Mouse (Mus musculus): ENCODE measurements at regions not wholly inside any gene's neighbourhood (a gene's known extent, or its start where the extent isn't known, plus 50 kb on each side); places are given as distances from the start of the nearest gene placed in this dataset.

- Histone ChIP-seq H3K4me2 (replicated peaks) (no peak overlapping the region), H3K9ac (replicated peaks) (no peak overlapping the region), H3K36me3 (no peaks in the 10 kb centered on the region), H3K4me3 (replicated peaks) (no peak overlapping the region), H3K27ac (peak overlapping the region; percentile 62), H3K4me1 (replicated peaks) (peaks cover 21% of the 10 kb centered on the region), H3K27me3 (no peaks in the 10 kb centered on the region), H3K9me3 (no peaks in the 10 kb centered on the region; the same call in 1 of the 2 replicates)
- 85% methylated on average over 3 of the region's 3 CpGs for WGBS
- ATAC-seq, result peak; percentile 53; the same call in 1 of the 2 replicates
Observed at GRCm38 (mm10) chr5:148616426-148616825, 63.8 kb upstream of the Ubl3 start.

- H3K4me2 ChIP-seq (replicated peaks), result no peak overlapping the region
- H3K9me3 ChIP-seq, result no peaks in the 10 kb centered on the region; the same call in 1 of the 2 replicates
- H3K4me1 ChIP-seq (replicated peaks), result peaks cover 15% of the 10 kb centered on the region
- 33% methylated on average over 10 of the region's 10 CpGs for WGBS
- no peaks in the 10 kb centered on the region for H3K36me3 ChIP-seq
- no peaks in the 10 kb centered on the region for H3K27me3 ChIP-seq
- no peak overlapping the region for H3K4me3 ChIP-seq (replicated peaks)
- peak overlapping the region; percentile 62 for H3K27ac ChIP-seq
- peak; percentile 88 for ATAC-seq
- no peak overlapping the region for H3K9ac ChIP-seq (replicated peaks)
Observed at GRCm38 (mm10) chr5:148615706-148616366, 63.2 kb upstream of the Ubl3 start.

- H3K27me3 ChIP-seq, result no peaks in the 10 kb centered on the region
- H3K36me3 ChIP-seq, result no peaks in the 10 kb centered on the region
- no peak for ATAC-seq
- H3K4me1 ChIP-seq (replicated peaks), result peaks cover 14% of the 10 kb centered on the region
- H3K9ac ChIP-seq (replicated peaks), result no peak overlapping the region
- H3K27ac ChIP-seq, result no peak overlapping the region
- H3K4me2 ChIP-seq (replicated peaks), result no peak overlapping the region
- 93% methylated on average over 14 of the region's 14 CpGs for WGBS
- H3K4me3 ChIP-seq (replicated peaks), result no peak overlapping the region
- H3K9me3 ChIP-seq, result no peaks in the 10 kb centered on the region; the same call in 1 of the 2 replicates
Observed at GRCm38 (mm10) chr5:148615117-148615516, 62.5 kb upstream of the Ubl3 start.

GRCm38 (mm10) chr5:148611323-148611722, 58.7 kb upstream of the Ubl3 start:
- 70% methylated on average over 5 of the region's 5 CpGs for WGBS
- Histone ChIP-seq H3K36me3 (no peaks in the 10 kb centered on the region), H3K9ac (replicated peaks) (no peak overlapping the region), H3K27me3 (no peaks in the 10 kb centered on the region), H3K9me3 (no peaks in the 10 kb centered on the region), H3K4me2 (replicated peaks) (no peak overlapping the region), H3K27ac (no peak overlapping the region), H3K4me1 (replicated peaks) (peaks cover 30% of the 10 kb centered on the region), H3K4me3 (replicated peaks) (no peak overlapping the region)
- no peak for ATAC-seq

- H3K27ac ChIP-seq, result peak overlapping the region; percentile 35; the same call in 1 of the 2 replicates
- no peak for ATAC-seq
- WGBS, result 67% methylated on average over 9 of the region's 9 CpGs
Observed at GRCm38 (mm10) chr5:148609506-148609880, 56.9 kb upstream of the Ubl3 start.

GRCm38 (mm10) chr5:148608857-148609505, 56.4 kb upstream of the Ubl3 start:
- 76% methylated on average over 13 of the region's 13 CpGs for WGBS
- H3K27ac ChIP-seq, result no peak overlapping the region
- 0 out of 2 replicates have a peak, but pooled peaks have one; percentile 34 for ATAC-seq

More at GRCm38 (mm10) chr5:148609506-148609880, 56.9 kb upstream of the Ubl3 start:
- H3K27me3 ChIP-seq, result no peaks in the 10 kb centered on the region
- H3K4me2 ChIP-seq (replicated peaks), result no peak overlapping the region
- H3K36me3 ChIP-seq, result no peaks in the 10 kb centered on the region
- H3K4me3 ChIP-seq (replicated peaks), result no peak overlapping the region
- H3K4me1 ChIP-seq (replicated peaks), result peaks cover 20% of the 10 kb centered on the region
- H3K9me3 ChIP-seq, result no peaks in the 10 kb centered on the region
- H3K9ac ChIP-seq (replicated peaks), result no peak overlapping the region

GRCm38 (mm10) chr5:148608178-148608577, 55.6 kb upstream of the Ubl3 start:
- no peak for ATAC-seq
- no peaks in the 10 kb centered on the region for H3K27me3 ChIP-seq
- H3K4me2 ChIP-seq (replicated peaks), result no peak overlapping the region
- H3K27ac ChIP-seq, result no peak overlapping the region
- peaks cover 20% of the 10 kb centered on the region for H3K4me1 ChIP-seq (replicated peaks)
- H3K9ac ChIP-seq (replicated peaks), result no peak overlapping the region
- no peak overlapping the region for H3K4me3 ChIP-seq (replicated peaks)
- no peaks in the 10 kb centered on the region for H3K36me3 ChIP-seq
- no peaks in the 10 kb centered on the region for H3K9me3 ChIP-seq
- WGBS, result 49% methylated on average over 9 of the region's 9 CpGs

More at GRCm38 (mm10) chr5:148608857-148609505, 56.4 kb upstream of the Ubl3 start:
- Histone ChIP-seq H3K27me3 (no peaks in the 10 kb centered on the region), H3K4me2 (replicated peaks) (no peak overlapping the region), H3K36me3 (no peaks in the 10 kb centered on the region), H3K9ac (replicated peaks) (no peak overlapping the region), H3K4me1 (replicated peaks) (peaks cover 20% of the 10 kb centered on the region), H3K4me3 (replicated peaks) (no peak overlapping the region), H3K9me3 (no peaks in the 10 kb centered on the region)

- ATAC-seq, result no peak
- no peaks in the 10 kb centered on the region for H3K9me3 ChIP-seq
- WGBS, result 95% methylated on average over 8 of the region's 8 CpGs
- H3K4me1 ChIP-seq (replicated peaks), result peaks cover 20% of the 10 kb centered on the region
- no peak overlapping the region for H3K27ac ChIP-seq
- H3K36me3 ChIP-seq, result no peaks in the 10 kb centered on the region
- H3K27me3 ChIP-seq, result no peaks in the 10 kb centered on the region
- no peak overlapping the region for H3K9ac ChIP-seq (replicated peaks)
- no peak overlapping the region for H3K4me3 ChIP-seq (replicated peaks)
- H3K4me2 ChIP-seq (replicated peaks), result no peak overlapping the region
Observed at GRCm38 (mm10) chr5:148605730-148606129, 53.1 kb upstream of the Ubl3 start.

All from midbrain, embryonic 13.5 days (tissue).